In the genomic region with DNA sequence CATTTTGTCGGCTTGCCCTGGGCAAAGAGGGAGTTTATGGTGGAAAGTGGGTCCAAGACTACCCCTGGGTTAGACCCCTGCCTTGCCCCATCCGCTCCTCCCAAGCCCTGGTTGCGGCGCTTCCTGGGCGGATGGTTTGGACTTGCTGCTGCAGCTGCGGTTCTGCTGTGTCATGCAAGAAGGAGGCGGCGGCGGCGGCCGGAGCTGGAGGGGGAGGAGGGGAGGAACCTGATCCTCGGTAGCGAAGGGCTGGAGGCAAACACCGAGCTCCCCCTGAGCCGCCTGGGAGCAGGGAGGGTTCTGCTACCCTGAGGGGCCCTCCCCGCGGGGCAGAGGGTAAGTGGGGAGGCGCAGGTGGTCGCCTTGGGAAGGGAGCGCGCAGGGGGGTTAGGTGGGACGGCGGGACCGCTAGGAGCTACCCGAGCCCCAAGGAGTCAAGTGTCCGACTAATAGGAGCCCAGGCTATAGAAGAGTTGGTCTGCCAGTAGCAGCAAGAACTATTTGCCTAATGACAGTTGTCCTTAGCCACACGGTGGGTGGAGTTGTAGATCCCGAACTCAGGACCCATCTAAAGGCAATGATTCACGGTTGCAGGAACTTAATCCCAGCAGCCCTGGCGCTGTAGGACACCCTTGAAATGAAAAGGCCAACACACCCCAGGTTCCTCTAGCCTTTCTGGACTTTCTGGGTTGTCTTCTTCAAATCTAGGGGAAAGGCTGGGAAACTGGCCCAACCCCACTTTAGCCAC, we compare ENCODE assay signal across 8 mouse cellular contexts.
DNase-seq lines count a peak whose midpoint lies in the region; ATAC-seq and TF ChIP-seq lines count a peak whose summit lies in the region.

No protein-coding gene starts in this region.

- H3K36me3 ChIP-seq in C2C12 (ENCODE audit: control insufficient read depth, insufficient read depth), result no peaks in the 10 kb centered on the region
- no peaks in the 10 kb centered on the region for H3K36me3 ChIP-seq in forebrain, embryonic 11.5 days (ENCODE audit: control insufficient read depth, insufficient read depth, low read length)
- H3K36me3 ChIP-seq in heart, embryonic 14.5 days (ENCODE audit: control insufficient read depth, insufficient read depth, low read length), result no peaks in the 10 kb centered on the region
- no peaks in the 10 kb centered on the region for H3K36me3 ChIP-seq in kidney, postnatal 0 days (ENCODE audit: insufficient read depth, low read length)
- H3K36me3 ChIP-seq in liver, postnatal 0 days (replicated peaks; ENCODE audit: insufficient read depth, low read length), result no peaks in the 10 kb centered on the region
- H3K36me3 ChIP-seq in neural tube, embryonic 11.5 days (ENCODE audit: control insufficient read depth, insufficient read depth, low read length), result no peaks in the 10 kb centered on the region

- H3K79me3 ChIP-seq in C2C12 (ENCODE audit: low read depth), result peaks cover 23% of the 10 kb centered on the region

- no peak for TF ChIP-seq EP300 in liver, postnatal 0 days (IDR thresholded peaks at IDR 0.05; ENCODE audit: low read depth)

- peaks cover 19% of the 10 kb centered on the region for H3K4me1 ChIP-seq in bone marrow macrophage, adult 2 months (ENCODE audit: control insufficient read depth, insufficient read depth, low read length)
- peaks cover 30% of the 10 kb centered on the region for H3K4me1 ChIP-seq in forebrain, embryonic 11.5 days (replicated peaks; ENCODE audit: control insufficient read depth, insufficient read depth, low read length)
- peaks cover 5 to 15% of the 10 kb centered on the region in 2 experiments; a peak in 3 of 4 replicates for H3K4me1 ChIP-seq in heart, embryonic 14.5 days (ENCODE audit: control insufficient read depth in 2 of 2, insufficient read depth in 2 of 2, low read length in 2 of 2)
- H3K4me1 ChIP-seq in kidney, postnatal 0 days (replicated peaks; ENCODE audit: insufficient read depth, low read length), result peaks cover 18% of the 10 kb centered on the region; the same call in 1 of the 2 replicates
- peaks cover 33% of the 10 kb centered on the region for H3K4me1 ChIP-seq in liver, postnatal 0 days (ENCODE audit: insufficient read depth)
- H3K4me1 ChIP-seq in neural tube, embryonic 11.5 days (ENCODE audit: control insufficient read depth, insufficient read depth, low read length), result peaks cover 16% of the 10 kb centered on the region; the same call in 1 of the 2 replicates

- 1% methylated on average over 30 of the region's 30 CpGs for WGBS in forebrain, embryonic 11.5 days
- WGBS in heart, embryonic 14.5 days, result 2% methylated on average over 30 of the region's 30 CpGs
- WGBS in kidney, postnatal 0 days, result 2% methylated on average over 30 of the region's 30 CpGs
- 1% methylated on average over 30 of the region's 30 CpGs for WGBS in liver, postnatal 0 days (ENCODE audit: insufficient replicate concordance)
- WGBS in neural tube, embryonic 11.5 days, result under 1% methylated on average over 30 of the region's 30 CpGs

- H3K27ac ChIP-seq in bone marrow macrophage, adult 2 months (ENCODE audit: insufficient read depth, low read depth, low read length), result peak overlapping the region; percentile 78
- H3K27ac ChIP-seq in forebrain, embryonic 11.5 days (ENCODE audit: low read depth, low read length), result no peak overlapping the region
- no peak overlapping the region for H3K27ac ChIP-seq in heart, embryonic 14.5 days (replicated peaks in 1 of 2; ENCODE audit: control insufficient read depth in 1 of 2, insufficient read depth in 1 of 2, low read depth in 2 of 2, low read length in 2 of 2)
- no peak overlapping the region for H3K27ac ChIP-seq in kidney, postnatal 0 days
- H3K27ac ChIP-seq in liver, postnatal 0 days (ENCODE audit: low read depth), result no peak overlapping the region
- no peak overlapping the region for H3K27ac ChIP-seq in neural tube, embryonic 11.5 days (ENCODE audit: low read depth, low read length)

- H3K4me2 ChIP-seq in forebrain, embryonic 11.5 days (ENCODE audit: low read depth, low read length, severe bottlenecking), result peak overlapping the region; percentile 71
- peak overlapping the region; percentile 86 for H3K4me2 ChIP-seq in heart, embryonic 14.5 days (ENCODE audit: low read length)
- peak overlapping the region; percentile 58 for H3K4me2 ChIP-seq in kidney, postnatal 0 days (ENCODE audit: low read length)
- peak overlapping the region; percentile 75 for H3K4me2 ChIP-seq in liver, postnatal 0 days (ENCODE audit: low read depth, low read length)
- peak overlapping the region; percentile 61 for H3K4me2 ChIP-seq in neural tube, embryonic 11.5 days (ENCODE audit: low read depth)

- H3K9ac ChIP-seq in forebrain, embryonic 11.5 days (ENCODE audit: low read length), result peak overlapping the region; percentile 30; the same call in 1 of the 2 replicates
- H3K9ac ChIP-seq in heart, embryonic 14.5 days (ENCODE audit: low read length), result peak overlapping the region; percentile 58
- 0 out of 2 replicates have a peak overlapping the region, but pooled peaks have one; percentile 27 for H3K9ac ChIP-seq in kidney, postnatal 0 days (ENCODE audit: low read depth, low read length)
- H3K9ac ChIP-seq in liver, postnatal 0 days (replicated peaks), result peak overlapping the region; percentile 41; the same call in 1 of the 2 replicates
- H3K9ac ChIP-seq in neural tube, embryonic 11.5 days (ENCODE audit: low read length), result 0 out of 2 replicates have a peak overlapping the region, but pooled peaks have one; percentile 6

- 0 out of 2 replicates have a peak, but pooled peaks have one; percentile 22 for ATAC-seq in forebrain, embryonic 11.5 days (replicated peaks; ENCODE audit: low FRiP score)
- peak; percentile 29; the same call in 1 of the 2 replicates for ATAC-seq in heart, embryonic 14.5 days (ENCODE audit: insufficient number of reproducible peaks, insufficient read depth, low FRiP score, low read depth)
- 0 out of 2 replicates have a peak, but pooled peaks have one; percentile 17 for ATAC-seq in kidney, postnatal 0 days (replicated peaks; ENCODE audit: low FRiP score, low read depth)
- ATAC-seq in liver, postnatal 0 days, result no peak
- ATAC-seq in neural tube, embryonic 11.5 days (ENCODE audit: insufficient read depth, low FRiP score, low TSS enrichment), result no peak

- H3K9me3 ChIP-seq in forebrain, embryonic 11.5 days (ENCODE audit: control insufficient read depth, low read length), result no peaks in the 10 kb centered on the region
- no peaks in the 10 kb centered on the region for H3K9me3 ChIP-seq in heart, embryonic 14.5 days (ENCODE audit: control insufficient read depth, low read length)
- H3K9me3 ChIP-seq in kidney, postnatal 0 days (replicated peaks; ENCODE audit: low read length), result no peaks in the 10 kb centered on the region
- H3K9me3 ChIP-seq in liver, postnatal 0 days (ENCODE audit: low read length), result no peaks in the 10 kb centered on the region
- H3K9me3 ChIP-seq in neural tube, embryonic 11.5 days (ENCODE audit: control insufficient read depth, low read length), result no peaks in the 10 kb centered on the region

- H3ac ChIP-seq in C2C12 (ENCODE audit: control insufficient read depth, insufficient read length, low read depth), result peak overlapping the region; percentile 82

- no peak for TF ChIP-seq POLR2A in bone marrow macrophage, adult 2 months (IDR thresholded peaks at IDR 0.05; ENCODE audit: borderline replicate concordance, low read depth, low read length)

- no peaks in the 10 kb centered on the region for H3K27me3 ChIP-seq in C2C12 (ENCODE audit: control insufficient read depth, insufficient read depth, insufficient read length)
- H3K27me3 ChIP-seq in forebrain, embryonic 11.5 days (ENCODE audit: control insufficient read depth, insufficient read depth, low read length), result peaks cover 56% of the 10 kb centered on the region
- H3K27me3 ChIP-seq in heart, embryonic 14.5 days (ENCODE audit: control insufficient read depth, insufficient read depth, low read length), result peaks cover 29% of the 10 kb centered on the region
- peaks cover 36% of the 10 kb centered on the region for H3K27me3 ChIP-seq in kidney, postnatal 0 days (ENCODE audit: insufficient read depth, low read length)
- peaks cover 56% of the 10 kb centered on the region for H3K27me3 ChIP-seq in liver, postnatal 0 days (ENCODE audit: insufficient read depth, low read length)
- peaks cover 55% of the 10 kb centered on the region for H3K27me3 ChIP-seq in neural tube, embryonic 11.5 days (ENCODE audit: control insufficient read depth, insufficient read depth, low read length)

- TF ChIP-seq CTCF in C2C12 (IDR thresholded peaks at IDR 0.05; ENCODE audit: control insufficient read depth, insufficient read depth, insufficient read length), result no peak
- no peak for TF ChIP-seq CTCF in bone marrow macrophage, adult 2 months (IDR thresholded peaks at IDR 0.05; ENCODE audit: low read depth, low read length)
- TF ChIP-seq CTCF in kidney, postnatal 0 days (IDR thresholded peaks at IDR 0.05; ENCODE audit: low read depth), result no peak
- no peak for TF ChIP-seq CTCF in liver, postnatal 0 days (IDR thresholded peaks at IDR 0.05; ENCODE audit: low read depth)

- H3K79me2 ChIP-seq in C2C12 (ENCODE audit: control insufficient read depth, insufficient read depth), result peaks cover 47% of the 10 kb centered on the region

- H3K4me3 ChIP-seq in C2C12 (ENCODE audit: insufficient read depth, poor library complexity, severe bottlenecking), result peak overlapping the region; percentile 50
- H3K4me3 ChIP-seq in bone marrow macrophage, adult 2 months (ENCODE audit: insufficient read depth, low read length), result peak overlapping the region; percentile 86
- H3K4me3 ChIP-seq in forebrain, embryonic 11.5 days (ENCODE audit: low read depth, low read length), result peak overlapping the region; percentile 27
- H3K4me3 ChIP-seq in heart, embryonic 14.5 days (ENCODE audit: control insufficient read depth in 1 of 2, insufficient read depth in 1 of 2, low read depth in 1 of 2, low read length in 2 of 2), result peak overlapping the region; percentile 46 to 58
- peak overlapping the region; percentile 34 for H3K4me3 ChIP-seq in kidney, postnatal 0 days (replicated peaks; ENCODE audit: low read depth, low read length)
- H3K4me3 ChIP-seq in liver, postnatal 0 days (ENCODE audit: low read depth, low read length), result peak overlapping the region; percentile 45
- peak overlapping the region; percentile 32 for H3K4me3 ChIP-seq in neural tube, embryonic 11.5 days (ENCODE audit: low read depth, low read length)

- DNase-seq in forebrain, embryonic 11.5 days (ENCODE audit: low spot score), result peak; percentile 81
- peak; percentile 57 for DNase-seq in kidney, postnatal 0 days (ENCODE audit: low spot score)
- peak; percentile 66 for DNase-seq in liver, postnatal 0 days
- DNase-seq in neural tube, embryonic 11.5 days (ENCODE audit: low spot score), result peak; percentile 58
- DNase-seq in thymus, adult 18-20 months, result peak; percentile 57 to 59

TF ChIP-seq in C2C12, 6 proteins besides CTCF, POLR2A, EP300 and RAD21:
- TF ChIP-seq MYOD1 (IDR thresholded peaks at IDR 0.05; ENCODE audit: control insufficient read depth, insufficient read length, low read depth) (no peak), MYOG (IDR thresholded peaks at IDR 0.05; ENCODE audit: control insufficient read depth, extremely low read depth, insufficient read length) (no peak), FOSL1 (IDR thresholded peaks at IDR 0.05; ENCODE audit: insufficient read depth, low read length, poor library complexity, severe bottlenecking) (no peak), CEBPB (IDR thresholded peaks at IDR 0.05; ENCODE audit: low read depth) (no peak), MAX (IDR thresholded peaks at IDR 0.05) (no peak), USF1 (IDR thresholded peaks at IDR 0.05; ENCODE audit: low read depth) (no peak)

Comparison
In these comparisons a context has a peak if more than half of its experiments do, and no peak if none do; other contexts are left out.
1. H3K4me3 ChIP-seq: peak in every context shown above with its lines; median percentile 86 in bone marrow macrophage, adult 2 months; 52 in heart, embryonic 14.5 days; 50 in C2C12; 45 in liver, postnatal 0 days; 34 in kidney, postnatal 0 days; 32 in neural tube, embryonic 11.5 days; 27 in forebrain, embryonic 11.5 days.
2. ATAC-seq: peak in forebrain, embryonic 11.5 days (single experiment), heart, embryonic 14.5 days (single experiment) and kidney, postnatal 0 days (single experiment); none in liver, postnatal 0 days (single experiment) and neural tube, embryonic 11.5 days (single experiment).
3. H3K9ac ChIP-seq: peak in every context shown above with its lines; median percentile 58 in heart, embryonic 14.5 days; 41 in liver, postnatal 0 days; 30 in forebrain, embryonic 11.5 days; 27 in kidney, postnatal 0 days; 6 in neural tube, embryonic 11.5 days.
4. Peak in every context shown above with its lines, with median percentiles within 50 percentile points of each other: DNase-seq and H3K4me2 ChIP-seq.